Mouse (Mus musculus) spleen, adult 2 months (tissue): ENCODE measurements around the gene Hcn2. TPM values are rescaled to one million over a fixed set of nuclear protein-coding genes. Genes with fewer than 3 reads are reported as not detected.
"Not testable (repeated sequence)": the region's sequence is repeated elsewhere in the genome, so short reads cannot be mapped to it uniquely, and the experiment has no call there.

ENCODE experiments used
- DNase-seq, 2 experiments: peaks; one replicate each; pipeline versions ENCODE4 v3.0.0 to v3.0.0-alpha.2; 2012 to 2021; ENCODE audit warnings: low spot score in 2 of 2, low read depth in 1 of 2
- H3K27ac ChIP-seq: fragments of 200-500 bp; 2 replicates; pipeline ENCODE4 v1.5.1; 2012; ENCODE audit warnings: low read length, inconsistent platforms; ENCODE audit not compliant: insufficient read depth
- H3K27me3 ChIP-seq: fragments of 200-500 bp; 2 replicates; pipeline ENCODE4 v1.6.1; 2012; ENCODE audit warnings: mild to moderate bottlenecking, moderate library complexity, low read length, inconsistent platforms; ENCODE audit not compliant: control insufficient read depth, insufficient read depth
- H3K36me3 ChIP-seq: fragments of 200-500 bp; 2 replicates; pipeline ENCODE4 v1.6.1; 2012; ENCODE audit warnings: mild to moderate bottlenecking, low read length, inconsistent platforms; ENCODE audit not compliant: control insufficient read depth, insufficient read depth
- H3K4me1 ChIP-seq: fragments of 200-500 bp; 2 replicates; pipeline ENCODE4 v1.6.1; 2011; ENCODE audit warnings: inconsistent platforms; ENCODE audit not compliant: control insufficient read depth, insufficient read depth, insufficient read length
- H3K4me3 ChIP-seq: fragments of 200-500 bp; 2 replicates; pipeline ENCODE4 v1.5.1; 2011; ENCODE audit warnings: mild to moderate bottlenecking, inconsistent platforms; ENCODE audit not compliant: insufficient read depth, insufficient read length; ENCODE audit errors: extremely low read depth
- CTCF ChIP-seq: fragments of 200-500 bp; IDR thresholded peaks from 2 replicates; pipeline ENCODE4 v1.5.1; 2011; ENCODE audit warnings: mild to moderate bottlenecking, inconsistent platforms; ENCODE audit not compliant: insufficient read depth, insufficient read length, insufficient replicate concordance; ENCODE audit errors: extremely low read depth
- POLR2A ChIP-seq: fragments of 200-500 bp; IDR thresholded peaks from 2 replicates; pipeline ENCODE4 v1.6.1; 2011; ENCODE audit warnings: low read depth, low read length, inconsistent platforms
- WGBS: fragments of 180-500 bp; shearing (Covaris S2); methylation state at CpG from one replicate; pipeline ENCODE4 v1.1.7; 2018; 5-methylcytosine and 5-hydroxymethylcytosine counted together
- polyA plus RNA-seq: library from polyadenylated mRNA; depleted of rRNA; stranded (reverse); fragments of >200 nt; gene quantifications from 2 replicates; pipeline ENCODE4 v1.2.3, GENCODE M21; 2012

Gene Hcn2
- polyA plus RNA-seq, 1 experiment, result 0.77 TPM

GRCm38 (mm10) chr10:79696129-79696651, 20.2 kb upstream of the Hcn2 start:
- H3K4me1 ChIP-seq, result no peaks in the 10 kb centered on the region
- 78% methylated on average over 9 of the region's 9 CpGs for WGBS
- TF ChIP-seq CTCF (no peak), POLR2A (no peak)
- no peak for DNase-seq
- H3K27ac ChIP-seq, result no peak overlapping the region
- no peaks in the 10 kb centered on the region for H3K27me3 ChIP-seq
- H3K4me3 ChIP-seq, result no peak overlapping the region
- H3K36me3 ChIP-seq, result no peaks in the 10 kb centered on the region

DNA sequence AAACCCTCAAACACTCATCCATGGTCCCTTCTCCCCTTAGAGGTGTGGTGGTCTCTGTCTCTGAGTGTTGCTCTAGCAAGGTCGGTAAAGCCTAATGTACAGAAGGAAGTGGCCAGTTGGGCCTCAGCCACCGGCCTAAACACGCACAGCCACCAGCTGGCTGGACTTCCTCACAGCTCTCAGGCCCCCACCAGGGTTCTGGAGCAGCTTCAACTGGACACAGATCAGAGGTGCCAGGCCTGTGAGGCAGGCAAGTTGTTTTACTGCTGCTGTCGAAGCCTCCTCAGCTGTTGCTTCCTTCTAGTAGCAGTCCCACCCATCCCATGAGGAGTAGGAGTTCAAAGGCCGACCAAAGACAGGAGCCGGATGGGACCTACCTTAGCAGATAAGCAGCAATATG, 18.5 kb upstream of the Hcn2 start:
- DNase-seq, result no peak
- TF ChIP-seq CTCF, result no peak
- no peaks in the 10 kb centered on the region for H3K4me1 ChIP-seq
- no peaks in the 10 kb centered on the region for H3K27me3 ChIP-seq
- 84% methylated on average over 6 of the region's 6 CpGs for WGBS
- H3K4me3 ChIP-seq, result no peak overlapping the region
- H3K27ac ChIP-seq, result no peak overlapping the region
- H3K36me3 ChIP-seq, result no peaks in the 10 kb centered on the region

GRCm38 (mm10) chr10:79698459-79698858, 18.0 kb upstream of the Hcn2 start:
- 95% methylated on average over 6 of the region's 6 CpGs for WGBS

GRCm38 (mm10) chr10:79700676-79701075, 15.8 kb upstream of the Hcn2 start:
- Histone ChIP-seq H3K27me3 (no peaks in the 10 kb centered on the region), H3K36me3 (no peaks in the 10 kb centered on the region), H3K4me1 (peaks cover 9% of the 10 kb centered on the region; the same call in 1 of the 2 replicates), H3K4me3 (no peak overlapping the region), H3K27ac (no peak overlapping the region)
- WGBS, result 72% methylated on average over 7 of the region's 7 CpGs
- TF ChIP-seq CTCF, result no peak
- no peak for TF ChIP-seq POLR2A
- no peak for DNase-seq

More at GRCm38 (mm10) chr10:79698459-79698858, 18.0 kb upstream of the Hcn2 start:
- Histone ChIP-seq H3K27me3 (no peaks in the 10 kb centered on the region), H3K4me1 (no peaks in the 10 kb centered on the region), H3K27ac (no peak overlapping the region), H3K36me3 (no peaks in the 10 kb centered on the region), H3K4me3 (no peak overlapping the region)
- TF ChIP-seq CTCF, result no peak
- no peak for TF ChIP-seq POLR2A
- DNase-seq, result no peak

GRCm38 (mm10) chr10:79701443-79702129, 14.8 kb upstream of the Hcn2 start:
- Histone ChIP-seq H3K4me1 (peaks cover 10% of the 10 kb centered on the region; the same call in 1 of the 2 replicates), H3K27me3 (no peaks in the 10 kb centered on the region), H3K36me3 (no peaks in the 10 kb centered on the region), H3K27ac (no peak overlapping the region), H3K4me3 (no peak overlapping the region)
- no peak for DNase-seq
- 87% methylated on average over 10 of the region's 10 CpGs for WGBS
- no peak for TF ChIP-seq POLR2A
- TF ChIP-seq CTCF, result no peak

DNA sequence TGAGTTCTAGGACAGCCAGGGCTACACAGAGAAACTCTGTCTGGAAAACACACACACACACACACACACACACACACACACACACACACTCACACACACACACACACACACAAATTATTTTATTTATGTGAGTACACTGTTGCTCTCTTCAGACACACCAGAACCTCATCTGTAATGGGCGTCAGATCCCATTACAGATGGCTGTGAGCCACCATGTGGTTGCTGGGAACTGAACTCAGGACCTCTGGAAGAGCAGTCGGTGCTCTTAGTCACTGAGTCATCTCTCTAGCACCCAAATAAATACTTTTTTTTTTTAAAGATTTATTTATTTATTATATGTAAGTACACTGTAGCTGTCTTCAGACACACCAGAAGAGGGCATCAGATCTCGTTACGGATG, 13.5 kb upstream of the Hcn2 start:
- H3K27me3 ChIP-seq, H3K4me1 ChIP-seq, H3K27ac ChIP-seq: not testable (repeated sequence)

DNA sequence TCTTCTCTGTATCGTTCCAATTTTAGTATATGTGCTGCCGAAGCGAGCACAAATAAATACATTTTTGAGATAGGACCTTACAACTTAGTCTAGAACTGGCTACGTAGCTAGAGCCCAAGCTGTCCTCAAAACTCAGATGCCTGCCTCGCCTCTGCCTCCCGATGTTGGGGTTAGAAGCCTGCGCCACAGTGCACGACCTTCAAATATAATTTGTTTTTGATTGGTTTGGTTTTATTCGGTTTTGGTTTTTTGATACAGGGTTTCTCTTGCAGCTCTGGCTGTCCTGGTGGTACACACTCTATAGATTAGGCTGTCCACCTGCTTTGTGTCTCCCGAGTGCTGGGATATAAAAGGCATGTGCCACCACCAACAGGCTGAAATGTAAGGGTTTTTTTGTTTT, 12.9 kb upstream of the Hcn2 start:
- Histone ChIP-seq H3K27me3 (no peaks in the 10 kb centered on the region), H3K4me3 (no peak overlapping the region), H3K4me1 (peaks cover 10% of the 10 kb centered on the region; the same call in 1 of the 2 replicates), H3K27ac (no peak overlapping the region), H3K36me3 (no peaks in the 10 kb centered on the region)
- TF ChIP-seq POLR2A (no peak), CTCF (no peak)
- WGBS, result 80% methylated on average over 10 of the region's 10 CpGs
- no peak for DNase-seq

More for the DNA sequence above, 13.5 kb upstream of the Hcn2 start:
- WGBS, result 88% methylated on average over 4 of the region's 4 CpGs
- H3K4me3 ChIP-seq, H3K36me3 ChIP-seq, DNase-seq: not testable (repeated sequence)
